Mouse (Mus musculus) embryonic facial prominence, embryonic 13.5 days (tissue): ENCODE measurements around the gene Mettl1. TPM values are rescaled to one million over a fixed set of nuclear protein-coding genes. Genes with fewer than 3 reads are reported as not detected.
A peak's percentile ranks its signal among the peaks of the same experiment; 100 is the strongest.

Experiments used
- ATAC-seq: fragments of 200-750 bp; cut with Nextera tagmentation; 2 replicates; pipeline ENCODE4 v1.8.0; 2017; ENCODE audit warnings: low read depth; ENCODE audit not compliant: insufficient number of reproducible peaks, insufficient read depth, low FRiP score, low TSS enrichment
- H3K27ac ChIP-seq: fragments of 300-500 bp; sonication (generic); 2 replicates; pipeline ENCODE4 v1.5.1; 2015; ENCODE audit warnings: moderate library complexity, mild to moderate bottlenecking, inconsistent platforms
- H3K27me3 ChIP-seq: fragments of 300-500 bp; sonication (generic); 2 replicates; pipeline ENCODE4 v1.6.1; 2015; ENCODE audit warnings: mild to moderate bottlenecking, inconsistent platforms
- H3K36me3 ChIP-seq: fragments of 300-500 bp; sonication (generic); 2 replicates; pipeline ENCODE4 v1.6.1; 2015; ENCODE audit warnings: mild to moderate bottlenecking, inconsistent platforms
- H3K4me1 ChIP-seq: fragments of 300-500 bp; sonication (generic); 2 replicates; pipeline ENCODE4 v1.6.1; 2015; ENCODE audit warnings: inconsistent platforms
- H3K4me2 ChIP-seq: fragments of 300-500 bp; sonication (generic); 2 replicates; pipeline ENCODE4 v1.6.1; 2015; ENCODE audit warnings: moderate library complexity, mild to moderate bottlenecking, inconsistent platforms
- H3K4me3 ChIP-seq: fragments of 300-500 bp; sonication (generic); 2 replicates; pipeline ENCODE4 v1.5.1; 2015; ENCODE audit warnings: mild to moderate bottlenecking, inconsistent platforms
- H3K9ac ChIP-seq: fragments of 300-500 bp; sonication (generic); 2 replicates; pipeline ENCODE4 v1.6.1; 2015; ENCODE audit warnings: mild to moderate bottlenecking, inconsistent platforms
- H3K9me3 ChIP-seq: fragments of 300-500 bp; sonication (generic); 2 replicates; pipeline ENCODE4 v1.6.1; 2016; ENCODE audit warnings: inconsistent platforms
- WGBS: fragments of 180-500 bp; shearing (Covaris S2); methylation state at CpG from one replicate; pipeline ENCODE4 v1.1.7; 2015; ENCODE audit warnings: mixed read lengths; 5-methylcytosine and 5-hydroxymethylcytosine counted together
- polyA plus RNA-seq: library from polyadenylated mRNA; unstranded; fragments of >200 nt; fragmentation: Nextera tagmentation; extraction: Ambion mirVana; gene quantifications from 2 replicates; pipeline ENCODE4 v1.2.1, GENCODE M21; 2015

The Mettl1 gene
- polyA plus RNA-seq, 1 experiment from 2014 or later = 61.2 TPM

DNA sequence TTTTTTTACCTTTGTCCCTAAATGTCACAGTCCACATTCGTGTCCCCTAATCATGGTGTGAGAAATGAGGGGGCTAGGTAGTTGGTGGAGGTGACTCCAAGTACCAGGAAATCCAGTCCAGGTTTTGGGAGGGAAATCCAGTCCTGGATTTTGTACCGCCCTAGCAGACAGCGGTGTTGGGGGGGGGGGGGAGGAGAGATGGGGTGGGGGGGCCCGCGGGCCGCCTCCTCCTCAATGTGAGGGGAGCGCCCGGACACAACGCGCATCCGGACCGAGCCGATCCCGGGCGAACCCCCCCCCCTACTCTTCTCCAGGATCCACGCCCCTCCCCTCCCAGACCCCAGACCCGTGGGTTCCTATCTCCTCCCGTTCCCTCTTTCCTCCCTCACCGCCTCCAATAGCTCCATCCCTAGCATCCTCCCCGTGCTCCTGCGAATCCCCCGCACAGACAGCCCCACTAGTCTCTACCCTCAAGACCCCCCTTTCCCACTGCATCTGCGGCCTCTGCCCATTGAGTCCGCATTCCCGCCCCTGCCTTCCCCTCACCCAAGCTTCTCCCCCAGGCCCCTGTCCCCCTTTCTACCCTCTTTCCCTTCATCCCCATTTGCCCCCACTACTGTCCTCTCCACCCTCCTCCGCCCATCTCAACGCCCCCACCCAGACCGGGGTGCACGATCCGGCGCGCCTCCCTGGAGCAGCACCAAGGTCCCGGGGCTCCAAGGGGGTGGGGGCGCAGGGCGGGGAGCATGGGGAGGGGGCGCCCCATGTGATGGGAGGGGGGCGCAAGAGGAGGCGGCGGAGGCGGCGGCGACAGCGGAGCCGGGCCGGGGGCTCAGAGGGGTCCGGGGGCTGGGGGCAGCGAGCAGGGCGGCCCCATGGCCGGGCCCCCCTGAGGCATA is 37.7 kb downstream of the Mettl1 start:
- Histone ChIP-seq H3K9me3 (no peaks in the 10 kb centered on the region), H3K27ac (no peak overlapping the region), H3K4me1 (peaks cover 38% of the 10 kb centered on the region), H3K4me2 (peak overlapping the region; percentile 99), H3K9ac (peak overlapping the region; percentile 74), H3K36me3 (no peaks in the 10 kb centered on the region), H3K27me3 (peaks cover 89% of the 10 kb centered on the region), H3K4me3 (peak overlapping the region; percentile 63)
- WGBS = under 1% methylated on average over 42 of the region's 49 CpGs
- ATAC-seq = peak; percentile 45; the same call in 1 of the 2 replicates

DNA sequence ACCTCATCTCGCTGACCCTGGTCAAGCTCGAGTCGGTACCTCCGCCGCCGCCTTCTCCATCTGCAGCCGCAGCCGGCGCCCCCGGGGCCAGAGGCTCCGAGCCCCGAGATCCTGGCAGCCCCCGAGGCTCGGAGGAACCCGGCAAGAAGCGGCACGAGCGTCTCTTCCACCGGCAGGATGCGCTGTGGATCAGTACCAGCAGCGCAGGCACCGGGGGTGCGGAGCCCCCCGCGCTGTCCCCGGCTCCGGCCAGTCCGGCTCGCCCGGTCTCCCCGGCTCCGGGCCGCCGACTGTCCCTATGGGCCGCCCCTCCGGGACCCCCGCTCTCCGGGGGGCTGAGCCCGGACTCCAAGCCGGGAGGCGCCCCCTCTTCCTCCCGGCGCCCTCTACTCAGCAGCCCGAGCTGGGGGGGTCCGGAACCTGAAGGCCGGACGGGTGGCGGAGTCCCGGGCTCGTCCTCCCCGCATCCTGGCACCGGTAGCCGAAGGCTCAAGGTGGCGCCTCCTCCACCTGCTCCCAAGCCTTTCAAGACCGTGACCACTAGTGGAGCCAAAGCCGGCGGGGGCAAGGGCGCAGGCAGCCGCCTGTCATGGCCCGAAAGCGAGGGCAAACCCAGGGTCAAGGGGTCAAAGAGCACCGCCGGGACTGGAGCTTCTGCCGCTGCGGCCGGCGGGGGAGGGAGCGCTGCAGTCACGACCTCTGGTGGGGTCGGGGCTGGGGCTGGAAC is 38.6 kb downstream of the Mettl1 start:
- H3K4me1 ChIP-seq = peaks cover 38% of the 10 kb centered on the region
- H3K27me3 ChIP-seq = peaks cover 98% of the 10 kb centered on the region
- no peak overlapping the region for H3K27ac ChIP-seq
- no peaks in the 10 kb centered on the region for H3K9me3 ChIP-seq
- H3K4me3 ChIP-seq = peak overlapping the region; percentile 63
- ATAC-seq = peak; percentile 23; the same call in 1 of the 2 replicates
- 2% methylated on average over 67 of the region's 70 CpGs for WGBS
- peak overlapping the region; percentile 99 for H3K4me2 ChIP-seq
- peak overlapping the region; percentile 74 for H3K9ac ChIP-seq
- H3K36me3 ChIP-seq = no peaks in the 10 kb centered on the region

DNA sequence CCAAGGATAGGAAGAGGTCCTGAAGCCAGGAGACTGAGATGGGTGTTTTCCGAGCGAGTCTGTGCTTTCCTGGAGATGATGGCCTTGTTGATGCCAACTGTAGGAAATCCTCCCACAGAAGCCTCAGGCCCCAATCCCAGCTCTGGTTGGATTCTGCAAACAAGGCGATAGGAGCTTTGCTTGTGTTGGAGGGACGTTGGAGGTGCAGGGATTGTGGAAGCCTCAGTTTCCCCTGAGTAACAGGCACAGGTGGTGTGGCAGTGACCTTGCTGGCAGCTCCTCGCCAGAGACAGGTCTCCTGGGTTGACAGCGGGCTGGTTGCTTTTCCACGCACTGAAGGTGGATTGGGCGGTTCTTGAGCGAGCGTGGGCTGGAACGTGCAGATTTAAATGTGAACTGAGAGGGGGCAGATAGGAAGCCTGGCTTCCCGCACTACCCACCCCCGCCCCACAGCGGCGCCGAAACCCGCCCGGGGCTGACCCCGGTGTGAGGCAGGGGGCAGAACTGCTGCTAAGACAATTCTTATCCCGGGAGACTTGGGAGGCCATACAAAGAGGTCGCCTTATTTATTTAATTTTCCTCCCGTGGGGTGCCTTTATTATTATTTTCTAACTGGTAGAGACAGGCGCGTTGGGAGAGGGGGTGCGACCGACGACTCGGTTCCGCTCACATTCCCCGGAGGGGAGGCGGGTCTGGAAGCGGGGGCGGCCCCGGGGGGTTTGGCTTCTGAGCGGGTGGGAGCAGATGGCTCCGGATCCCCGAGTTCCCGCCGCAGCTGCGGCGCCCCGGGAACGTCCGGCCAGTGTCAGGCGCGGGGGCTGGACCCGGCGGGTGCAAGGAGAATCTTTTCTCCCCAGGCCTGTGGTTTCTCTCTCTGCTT is 39.9 kb downstream of the Mettl1 start:
- Histone ChIP-seq H3K9ac (peak overlapping the region; percentile 53), H3K27ac (no peak overlapping the region), H3K9me3 (no peaks in the 10 kb centered on the region), H3K36me3 (no peaks in the 10 kb centered on the region), H3K4me3 (peak overlapping the region; percentile 63), H3K4me2 (peak overlapping the region; percentile 99), H3K27me3 (peaks cover 94% of the 10 kb centered on the region), H3K4me1 (peaks cover 38% of the 10 kb centered on the region)
- WGBS = 3% methylated on average over 48 of the region's 48 CpGs
- no peak for ATAC-seq

DNA sequence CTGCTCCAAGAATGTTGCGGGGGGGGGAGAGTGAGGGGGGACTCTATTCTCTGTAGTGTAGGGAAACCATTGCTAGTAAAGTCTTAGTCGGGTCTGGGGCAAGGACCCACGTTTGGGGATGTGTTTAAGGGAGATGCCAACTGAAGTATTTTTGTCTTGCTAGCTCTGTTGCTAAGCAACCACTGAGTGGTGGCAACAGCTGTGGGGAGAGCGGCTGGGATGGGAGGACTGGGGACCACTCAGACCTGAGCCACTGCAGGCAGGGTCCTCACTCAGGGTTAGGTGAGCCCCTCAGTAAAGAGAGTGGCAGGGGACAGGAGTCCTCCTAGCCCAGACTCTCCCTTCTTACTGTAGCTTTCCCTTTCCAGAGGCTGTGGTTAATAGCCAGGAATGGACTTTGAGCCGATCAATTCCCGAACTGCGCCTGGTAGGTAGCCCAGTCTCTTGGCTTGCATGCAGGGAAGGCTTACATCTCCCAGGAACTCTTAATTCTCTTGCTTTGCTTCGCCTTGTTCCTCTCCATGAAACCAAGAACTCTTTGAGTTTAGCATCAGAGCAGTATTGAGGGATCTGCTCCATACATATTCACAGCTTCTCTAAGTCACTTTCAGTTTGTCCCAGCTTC is 40.9 kb downstream of the Mettl1 start:
- no peak for ATAC-seq
- peaks cover 38% of the 10 kb centered on the region for H3K4me1 ChIP-seq
- H3K4me2 ChIP-seq = peak overlapping the region; percentile 99
- no peaks in the 10 kb centered on the region for H3K9me3 ChIP-seq
- peaks cover 88% of the 10 kb centered on the region for H3K27me3 ChIP-seq
- H3K4me3 ChIP-seq = peak overlapping the region; percentile 63; the same call in 1 of the 2 replicates
- 29% methylated on average over 8 of the region's 8 CpGs for WGBS
- no peak overlapping the region for H3K27ac ChIP-seq
- H3K36me3 ChIP-seq = no peaks in the 10 kb centered on the region
- no peak overlapping the region for H3K9ac ChIP-seq

DNA sequence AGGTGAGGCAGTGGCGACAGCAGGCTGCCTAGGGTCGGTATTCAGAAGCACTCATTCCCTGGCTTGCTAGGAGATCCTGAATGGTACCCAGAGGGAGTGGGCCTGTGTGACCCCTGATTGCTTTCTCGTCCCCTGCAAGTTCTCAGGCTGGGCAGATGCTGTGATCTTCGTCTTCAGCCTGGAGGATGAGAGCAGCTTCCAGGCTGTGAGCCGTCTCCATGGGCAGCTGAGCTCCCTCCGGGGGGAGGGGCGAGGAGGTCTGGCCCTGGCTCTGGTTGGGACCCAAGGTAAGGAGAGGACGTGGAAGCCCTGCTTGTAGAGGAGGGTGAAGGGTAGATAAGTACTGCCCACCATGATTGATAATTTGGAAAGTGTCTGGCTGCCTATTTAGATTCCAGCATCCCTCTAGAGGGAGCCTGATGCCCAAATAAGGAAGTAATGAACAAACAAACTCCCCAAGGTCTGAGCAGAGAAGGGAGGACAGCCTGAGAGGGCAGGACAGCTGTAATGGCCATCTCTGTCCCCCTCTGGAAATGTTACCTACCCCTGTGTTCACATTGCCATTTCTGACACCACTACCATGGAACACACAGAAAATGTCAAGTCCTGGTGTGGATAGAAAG is 42.2 kb downstream of the Mettl1 start:
- peaks cover 28% of the 10 kb centered on the region for H3K4me1 ChIP-seq
- H3K4me3 ChIP-seq = no peak overlapping the region
- 29% methylated on average over 8 of the region's 8 CpGs for WGBS
- H3K27me3 ChIP-seq = peaks cover 88% of the 10 kb centered on the region
- H3K27ac ChIP-seq = no peak overlapping the region
- H3K4me2 ChIP-seq = no peak overlapping the region
- H3K9me3 ChIP-seq = no peaks in the 10 kb centered on the region
- H3K9ac ChIP-seq = no peak overlapping the region
- ATAC-seq = no peak
- H3K36me3 ChIP-seq = no peaks in the 10 kb centered on the region

DNA sequence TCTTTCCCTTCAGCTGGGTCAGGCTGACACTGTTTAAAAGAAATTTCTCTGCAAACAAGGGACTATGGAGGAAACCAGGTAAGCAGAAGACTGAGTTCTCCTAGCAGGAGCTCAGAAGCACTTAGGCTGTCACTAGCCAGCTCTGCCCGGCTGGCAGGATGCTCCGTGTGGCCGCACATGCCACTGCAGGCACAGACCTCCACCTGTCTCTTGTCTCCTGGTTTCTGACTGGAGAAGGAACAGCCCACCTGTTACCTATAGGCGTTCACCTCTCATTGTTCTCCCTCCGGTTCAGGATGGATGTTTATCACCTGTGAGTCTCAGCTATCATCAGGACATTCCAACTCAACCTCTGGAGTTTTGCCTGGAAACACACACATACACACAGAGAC is 42.7 kb downstream of the Mettl1 start:
- Histone ChIP-seq H3K4me3 (no peak overlapping the region), H3K9ac (no peak overlapping the region), H3K27me3 (peaks cover 88% of the 10 kb centered on the region), H3K36me3 (no peaks in the 10 kb centered on the region), H3K9me3 (no peaks in the 10 kb centered on the region), H3K4me2 (no peak overlapping the region), H3K4me1 (peaks cover 27% of the 10 kb centered on the region), H3K27ac (no peak overlapping the region)
- 49% methylated on average over 5 of the region's 5 CpGs for WGBS
- no peak for ATAC-seq

DNA sequence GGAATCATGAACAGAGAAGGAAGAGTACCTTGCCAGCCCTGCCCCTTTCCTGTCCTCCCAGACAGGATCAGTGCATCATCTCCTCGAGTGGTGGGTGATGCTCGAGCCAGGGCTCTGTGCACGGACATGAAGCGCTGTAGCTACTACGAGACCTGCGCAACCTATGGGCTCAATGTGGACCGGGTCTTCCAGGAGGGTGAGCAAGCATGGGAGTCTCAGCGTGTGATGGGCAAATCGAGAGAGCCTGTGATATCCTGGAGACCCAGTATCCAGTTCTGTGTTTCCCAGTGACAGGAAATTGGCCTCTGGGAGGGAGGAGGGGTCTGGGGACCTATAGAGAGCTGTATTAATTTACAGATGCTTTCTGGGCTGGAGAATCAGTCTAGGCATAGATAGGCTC is 43.8 kb downstream of the Mettl1 start:
- H3K36me3 ChIP-seq = no peaks in the 10 kb centered on the region
- no peak overlapping the region for H3K9ac ChIP-seq
- H3K27ac ChIP-seq = no peak overlapping the region
- H3K27me3 ChIP-seq = peaks cover 88% of the 10 kb centered on the region
- no peaks in the 10 kb centered on the region for H3K9me3 ChIP-seq
- H3K4me2 ChIP-seq = no peak overlapping the region
- peaks cover 22% of the 10 kb centered on the region for H3K4me1 ChIP-seq
- no peak for ATAC-seq
- 81% methylated on average over 9 of the region's 9 CpGs for WGBS
- no peak overlapping the region for H3K4me3 ChIP-seq

DNA sequence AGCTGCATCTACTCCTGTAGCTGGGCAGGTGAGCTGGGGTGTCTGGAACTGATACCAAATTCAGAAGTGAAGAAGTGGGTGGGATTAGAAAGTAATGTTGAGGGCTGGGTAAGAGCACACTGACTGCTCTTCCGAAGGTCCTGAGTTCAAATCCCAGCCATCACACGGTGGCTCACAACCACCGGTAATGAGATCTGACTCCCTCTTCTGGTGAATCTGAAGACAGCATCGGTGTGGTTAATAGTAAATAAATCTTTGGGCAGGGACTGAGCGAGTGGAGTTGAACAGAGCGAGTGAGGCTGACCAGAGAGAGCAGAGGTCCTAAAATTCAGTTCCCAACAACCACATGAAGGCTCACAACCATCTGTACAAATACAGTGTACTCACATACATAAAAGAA is 44.4 kb downstream of the Mettl1 start:
- Histone ChIP-seq H3K4me2 (no peak overlapping the region), H3K4me3 (no peak overlapping the region), H3K36me3 (no peaks in the 10 kb centered on the region), H3K4me1 (peaks cover 19% of the 10 kb centered on the region), H3K9ac (no peak overlapping the region), H3K9me3 (no peaks in the 10 kb centered on the region), H3K27ac (no peak overlapping the region), H3K27me3 (peaks cover 88% of the 10 kb centered on the region)
- WGBS = 73% methylated on average over 6 of the region's 6 CpGs
- ATAC-seq = no peak

DNA sequence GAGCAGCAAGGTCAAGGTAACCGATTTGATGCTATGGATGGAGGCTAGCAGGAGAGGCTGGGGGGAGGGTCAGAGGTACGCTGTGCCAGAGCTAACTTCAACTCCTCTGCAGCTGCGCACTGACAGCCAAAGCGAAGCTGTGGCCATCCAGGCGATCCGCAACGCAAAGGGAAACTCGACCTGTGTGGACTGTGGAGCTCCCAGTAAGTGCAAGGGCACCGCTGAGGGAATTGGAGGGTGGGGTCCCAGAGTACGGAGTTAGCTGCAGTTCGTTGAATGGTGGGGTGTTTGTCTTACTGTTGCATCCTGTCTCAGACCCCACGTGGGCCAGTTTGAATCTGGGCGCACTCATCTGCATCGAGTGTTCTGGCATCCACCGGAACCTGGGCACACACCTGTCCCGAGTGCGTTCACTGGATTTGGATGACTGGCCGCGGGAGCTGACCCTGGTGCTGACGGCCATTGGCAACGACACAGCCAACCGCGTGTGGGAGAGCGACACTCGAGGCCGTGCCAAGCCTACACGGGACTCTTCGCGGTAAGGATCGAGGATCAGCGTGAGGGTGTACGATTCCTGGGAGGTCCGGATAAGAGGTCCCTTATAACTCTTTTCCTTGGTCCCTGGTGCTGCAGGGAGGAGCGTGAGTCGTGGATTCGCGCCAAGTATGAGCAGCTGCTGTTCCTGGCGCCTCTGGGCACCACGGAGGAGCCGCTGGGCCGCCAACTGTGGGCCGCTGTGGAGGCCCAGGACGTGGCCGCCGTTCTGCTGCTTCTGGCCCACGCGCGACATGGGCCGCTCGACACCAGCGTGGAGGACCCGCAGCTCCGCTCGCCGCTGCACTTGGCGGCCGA is 49.6 kb downstream of the Mettl1 start:
- H3K27ac ChIP-seq = no peak overlapping the region
- peaks cover 70% of the 10 kb centered on the region for H3K27me3 ChIP-seq
- peak overlapping the region; percentile 32 for H3K4me3 ChIP-seq
- 7% methylated on average over 57 of the region's 57 CpGs for WGBS
- H3K4me1 ChIP-seq = peaks cover 33% of the 10 kb centered on the region
- H3K9me3 ChIP-seq = no peaks in the 10 kb centered on the region
- peaks cover 8% of the 10 kb centered on the region for H3K36me3 ChIP-seq
- H3K4me2 ChIP-seq = peak overlapping the region; percentile 55
- no peak for ATAC-seq
- peak overlapping the region; percentile 27; the same call in 1 of the 2 replicates for H3K9ac ChIP-seq
